Comparison of ENCODE assay signal across 7 mouse cellular contexts in genomic region chr4:49521346-49521745, GRCm38 (mm10). TPM values are rescaled to one million over a fixed set of nuclear protein-coding genes. Genes with fewer than 3 reads are reported as not detected.
A peak's percentile ranks its signal among the peaks of the same experiment; 100 is the strongest.
DNase-seq lines count a peak whose midpoint lies in the region; ATAC-seq and TF ChIP-seq lines count a peak whose summit lies in the region.

No protein-coding gene starts in this region.

- no peak overlapping the region for H3K27ac ChIP-seq in liver, embryonic 11.5 days (ENCODE audit: low read depth, low read length)
- H3K27ac ChIP-seq in stomach, postnatal 0 days (replicated peaks) = no peak overlapping the region

- DNase-seq in 3T3-L1 (ENCODE audit: low read depth, low spot score) = peak; percentile 27
- DNase-seq in liver, embryonic 11.5 days (ENCODE audit: low spot score) = no peak
- no peak for DNase-seq in stomach, postnatal 0 days (ENCODE audit: low spot score)
- no peak for DNase-seq in ovary, postnatal 10 days (ENCODE audit: low spot score)
- DNase-seq in cerebellum, postnatal 4 days (ENCODE audit: low spot score in 2 of 2) = no peak

- 1% methylated on average over 17 of the region's 17 CpGs for WGBS in liver, embryonic 11.5 days
- under 1% methylated on average over 17 of the region's 17 CpGs for WGBS in stomach, postnatal 0 days

- peak overlapping the region; percentile 81 for H3ac ChIP-seq in C2C12 (ENCODE audit: control insufficient read depth, insufficient read length, low read depth)

- no peaks in the 10 kb centered on the region for H3K27me3 ChIP-seq in C2C12 (ENCODE audit: control insufficient read depth, insufficient read depth, insufficient read length)
- no peaks in the 10 kb centered on the region for H3K27me3 ChIP-seq in liver, embryonic 11.5 days (replicated peaks; ENCODE audit: control insufficient read depth, insufficient read depth, low read length)
- H3K27me3 ChIP-seq in stomach, postnatal 0 days (ENCODE audit: control insufficient read depth, insufficient read depth, low read length) = no peaks in the 10 kb centered on the region

- H3K79me2 ChIP-seq in C2C12 (ENCODE audit: control insufficient read depth, insufficient read depth) = peaks cover 67% of the 10 kb centered on the region

- TF ChIP-seq CTCF in C2C12 (IDR thresholded peaks at IDR 0.05; ENCODE audit: control insufficient read depth, insufficient read depth, insufficient read length) = no peak
- peak; percentile 26; the same call in 1 of the 2 replicates for TF ChIP-seq CTCF in stomach, postnatal 0 days (IDR thresholded peaks at IDR 0.05; ENCODE audit: low read depth)

- H3K79me3 ChIP-seq in C2C12 (ENCODE audit: low read depth) = peaks cover 45% of the 10 kb centered on the region

- H3K4me2 ChIP-seq in liver, embryonic 11.5 days = peak overlapping the region; percentile 60
- H3K4me2 ChIP-seq in stomach, postnatal 0 days (replicated peaks; ENCODE audit: low read depth) = peak overlapping the region; percentile 81

- H3K9ac ChIP-seq in liver, embryonic 11.5 days (ENCODE audit: low read depth, low read length) = peak overlapping the region; percentile 85
- peak overlapping the region; percentile 71 for H3K9ac ChIP-seq in stomach, postnatal 0 days (ENCODE audit: low read length)

- peak overlapping the region; percentile 79 for H3K4me3 ChIP-seq in C2C12 (ENCODE audit: insufficient read depth, poor library complexity, severe bottlenecking)
- H3K4me3 ChIP-seq in liver, embryonic 11.5 days (ENCODE audit: low read depth, low read length) = peak overlapping the region; percentile 79
- peak overlapping the region; percentile 72 for H3K4me3 ChIP-seq in stomach, postnatal 0 days (ENCODE audit: low read depth, low read length)

- H3K4me1 ChIP-seq in liver, embryonic 11.5 days (replicated peaks; ENCODE audit: control insufficient read depth, insufficient read depth, low read length) = peaks cover 12% of the 10 kb centered on the region
- no peaks in the 10 kb centered on the region for H3K4me1 ChIP-seq in stomach, postnatal 0 days (replicated peaks; ENCODE audit: control insufficient read depth, insufficient read depth)

- no peaks in the 10 kb centered on the region for H3K9me3 ChIP-seq in liver, embryonic 11.5 days (ENCODE audit: control insufficient read depth, low read length)
- H3K9me3 ChIP-seq in stomach, postnatal 0 days (ENCODE audit: control insufficient read depth, low read length) = no peaks in the 10 kb centered on the region

- no peak for TF ChIP-seq EP300 in stomach, postnatal 0 days (optimal IDR thresholded peaks at IDR 0.05)

- ATAC-seq in erythroid progenitor cell, adult 5-6 weeks (replicated peaks; ENCODE audit: low FRiP score, poor library complexity, severe bottlenecking) = peak; percentile 55
- peak; percentile 34 for ATAC-seq in liver, embryonic 11.5 days (replicated peaks; ENCODE audit: low FRiP score)
- ATAC-seq in stomach, postnatal 0 days (ENCODE audit: low FRiP score, low TSS enrichment) = no peak; the same call in 1 of the 2 replicates

- H3K36me3 ChIP-seq in C2C12 (ENCODE audit: control insufficient read depth, insufficient read depth) = no peaks in the 10 kb centered on the region
- H3K36me3 ChIP-seq in liver, embryonic 11.5 days (ENCODE audit: control insufficient read depth, insufficient read depth, low read length) = peaks cover 13% of the 10 kb centered on the region; the same call in 1 of the 2 replicates
- H3K36me3 ChIP-seq in stomach, postnatal 0 days (ENCODE audit: control insufficient read depth, insufficient read depth, low read length) = no peaks in the 10 kb centered on the region

TF ChIP-seq in C2C12, 6 proteins besides CTCF, POLR2A, EP300 and RAD21:
- TF ChIP-seq MAX (IDR thresholded peaks at IDR 0.05) (no peak), CEBPB (IDR thresholded peaks at IDR 0.05; ENCODE audit: low read depth) (no peak), USF1 (IDR thresholded peaks at IDR 0.05; ENCODE audit: low read depth) (no peak), MYOD1 (IDR thresholded peaks at IDR 0.05; ENCODE audit: control insufficient read depth, insufficient read length, low read depth) (no peak), MYOG (IDR thresholded peaks at IDR 0.05; ENCODE audit: control insufficient read depth, extremely low read depth, insufficient read length) (no peak), FOSL1 (IDR thresholded peaks at IDR 0.05; ENCODE audit: insufficient read depth, low read length, poor library complexity, severe bottlenecking) (no peak)

RNA-seq across cellular contexts. Expression of gene Zfp189, which starts 0.4 kb away (rescaled TPM):
- 1.1 TPM for polyA plus RNA-seq in C2C12 (2012; fragmentation: generic; extraction: Trizol)
- 1.1 TPM in 1 of 2 replicates, not detected in the other for total RNA-seq in erythroid progenitor cell, adult 5-6 weeks (2015; ENCODE audit: low replicate concordance)
- 0.98 and 3.6 TPM in 2 replicates for total RNA-seq in erythroid progenitor cell, adult 5-6 weeks (2017; ENCODE audit: low replicate concordance)
- 7.4 and 9.2 TPM in 2 replicates for polyA plus RNA-seq in liver, embryonic 11.5 days (2014; fragmentation: Nextera tagmentation; extraction: Ambion mirVana)
- polyA plus RNA-seq in stomach, postnatal 0 days (2015; fragmentation: Nextera tagmentation; extraction: Ambion mirVana) = 1.9 and 2.1 TPM in 2 replicates

RNA-seq across cellular contexts. Expression of gene Mrpl50, which starts 0.5 kb away (rescaled TPM):
- polyA plus RNA-seq in C2C12 (2012; fragmentation: generic; extraction: Trizol) = 16.0 TPM
- 22.2 and 27.0 TPM in 2 replicates for total RNA-seq in erythroid progenitor cell, adult 5-6 weeks (2015; ENCODE audit: low replicate concordance)
- 9.5 and 13.5 TPM in 2 replicates for total RNA-seq in erythroid progenitor cell, adult 5-6 weeks (2017; ENCODE audit: low replicate concordance)
- polyA plus RNA-seq in liver, embryonic 11.5 days (2014; fragmentation: Nextera tagmentation; extraction: Ambion mirVana) = 89.4 and 106 TPM in 2 replicates
- 58.5 and 61.0 TPM in 2 replicates for polyA plus RNA-seq in stomach, postnatal 0 days (2015; fragmentation: Nextera tagmentation; extraction: Ambion mirVana)

RNA-seq across cellular contexts. Expression of gene Baat, which starts 15.0 kb away (rescaled TPM):
- polyA plus RNA-seq in C2C12 (2012; fragmentation: generic; extraction: Trizol) = 0.02 TPM
- 2.9 TPM in 1 of 2 replicates, not detected in the other for total RNA-seq in erythroid progenitor cell, adult 5-6 weeks (2015; ENCODE audit: low replicate concordance)
- total RNA-seq in erythroid progenitor cell, adult 5-6 weeks (2017; ENCODE audit: low replicate concordance) = 0.51 and 1.8 TPM in 2 replicates
- 0.25 TPM in 1 of 2 replicates, not detected in the other for polyA plus RNA-seq in liver, embryonic 11.5 days (2014; fragmentation: Nextera tagmentation; extraction: Ambion mirVana)
- not detected in 2 replicates for polyA plus RNA-seq in stomach, postnatal 0 days (2015; fragmentation: Nextera tagmentation; extraction: Ambion mirVana)

RNA-seq across cellular contexts. Expression of gene Aldob, which starts 28.0 kb away (rescaled TPM):
- polyA plus RNA-seq in C2C12 (2012; fragmentation: generic; extraction: Trizol) = not detected
- not detected in 2 replicates for total RNA-seq in erythroid progenitor cell, adult 5-6 weeks (2015; ENCODE audit: low replicate concordance)
- not detected in 2 replicates for total RNA-seq in erythroid progenitor cell, adult 5-6 weeks (2017; ENCODE audit: low replicate concordance)
- 22.8 and 23.8 TPM in 2 replicates for polyA plus RNA-seq in liver, embryonic 11.5 days (2014; fragmentation: Nextera tagmentation; extraction: Ambion mirVana)
- 3.0 and 6.1 TPM in 2 replicates for polyA plus RNA-seq in stomach, postnatal 0 days (2015; fragmentation: Nextera tagmentation; extraction: Ambion mirVana)

RNA-seq across cellular contexts. Expression of gene Acnat1, which starts 47.6 kb away (rescaled TPM):
- not detected for polyA plus RNA-seq in C2C12 (2012; fragmentation: generic; extraction: Trizol)
- total RNA-seq in erythroid progenitor cell, adult 5-6 weeks (2015; ENCODE audit: low replicate concordance) = not detected in 2 replicates
- not detected in 2 replicates for total RNA-seq in erythroid progenitor cell, adult 5-6 weeks (2017; ENCODE audit: low replicate concordance)
- polyA plus RNA-seq in liver, embryonic 11.5 days (2014; fragmentation: Nextera tagmentation; extraction: Ambion mirVana) = not detected in 2 replicates
- 1.4 and 2.6 TPM in 2 replicates for polyA plus RNA-seq in stomach, postnatal 0 days (2015; fragmentation: Nextera tagmentation; extraction: Ambion mirVana)
